Mouse (Mus musculus) thymus, adult 2 months (tissue): ENCODE data around the gene Mpp2. TPM values are rescaled to one million over a fixed set of nuclear protein-coding genes. Genes with fewer than 3 reads are reported as not detected.

Experiments
- DNase-seq: peaks from one replicate; pipeline ENCODE4 v3.0.0; 2021
- H3K27ac ChIP-seq: fragments of 200-500 bp; 2 replicates; pipeline ENCODE4 v1.5.1; 2012; ENCODE audit warnings: low read length, control low read depth; ENCODE audit not compliant: control insufficient read depth, insufficient read depth
- H3K27me3 ChIP-seq: fragments of 200-500 bp; 2 replicates; pipeline ENCODE4 v1.6.1; 2012; ENCODE audit warnings: mild to moderate bottlenecking, low read length, moderate library complexity, mixed read lengths; ENCODE audit not compliant: control insufficient read depth, insufficient read depth
- H3K36me3 ChIP-seq: fragments of 200-500 bp; 2 replicates; pipeline ENCODE4 v1.6.1; 2012; ENCODE audit warnings: mild to moderate bottlenecking, low read length, moderate library complexity; ENCODE audit not compliant: control insufficient read depth, insufficient read depth
- H3K4me1 ChIP-seq: fragments of 200-500 bp; replicated peaks from 2 replicates; pipeline ENCODE4 v1.6.1; 2012; ENCODE audit warnings: low read length; ENCODE audit not compliant: control insufficient read depth, insufficient read depth
- H3K4me3 ChIP-seq: fragments of 200-500 bp; 2 replicates; pipeline ENCODE4 v1.5.1; 2012; ENCODE audit warnings: mild to moderate bottlenecking, low read length, control low read depth, moderate library complexity; ENCODE audit not compliant: control insufficient read depth, insufficient read depth
- CTCF ChIP-seq: fragments of 200-500 bp; IDR thresholded peaks from 2 replicates; pipeline ENCODE4 v1.5.1; 2012; ENCODE audit warnings: mild to moderate bottlenecking, control low read depth, low read length, moderate library complexity, borderline replicate concordance; ENCODE audit not compliant: control insufficient read depth, poor library complexity, insufficient read depth; ENCODE audit errors: extremely low read depth
- POLR2A ChIP-seq: fragments of 200-500 bp; IDR thresholded peaks from 2 replicates; pipeline ENCODE4 v1.6.1; 2012; ENCODE audit warnings: mild to moderate bottlenecking, low read length, control low read depth, moderate library complexity; ENCODE audit not compliant: control insufficient read depth, poor library complexity, insufficient read depth; ENCODE audit errors: extremely low read depth
- WGBS: fragments of 180-500 bp; shearing (Covaris S2); methylation state at CpG from one replicate; pipeline ENCODE4 v1.1.7; 2018; 5-methylcytosine and 5-hydroxymethylcytosine counted together
- polyA plus RNA-seq: library from polyadenylated mRNA; depleted of rRNA; stranded (reverse); fragments of >200 nt; gene quantifications from 2 replicates; pipeline ENCODE4 v1.2.3, GENCODE M21; 2012

Gene Mpp2
- polyA plus RNA-seq, 1 experiment = 3.7 TPM

DNA sequence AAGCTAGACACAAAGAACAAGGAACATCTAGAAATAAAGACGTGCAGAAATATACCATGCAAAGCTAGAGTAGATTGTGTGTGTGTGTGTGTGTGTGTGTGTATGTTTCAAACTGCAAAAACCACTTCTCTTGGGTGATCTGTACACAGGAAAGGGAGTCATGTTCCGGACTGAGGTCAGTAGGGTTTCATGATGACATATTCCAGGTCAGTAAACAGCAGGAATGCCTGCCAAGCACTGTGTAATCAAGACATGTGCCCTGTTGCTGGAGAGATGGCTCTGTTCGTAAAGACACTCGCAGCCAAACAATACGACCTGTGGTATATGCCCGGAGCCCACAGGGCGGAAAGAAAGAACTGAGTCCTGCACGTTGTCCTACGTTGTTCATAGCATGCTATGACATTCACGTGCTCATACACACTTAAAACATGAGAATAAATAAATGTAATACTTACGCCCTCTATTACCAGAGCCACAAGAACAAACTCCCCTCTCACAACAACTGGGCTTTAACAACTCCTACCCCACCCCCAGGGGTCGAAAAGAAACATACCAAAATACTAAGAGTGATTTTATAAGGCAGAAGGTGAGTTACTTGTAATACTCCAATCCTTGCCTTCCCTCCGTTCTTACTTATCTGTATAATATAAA is 48.7 kb downstream of the Mpp2 start:
- Histone ChIP-seq H3K27me3 (no peaks in the 10 kb centered on the region), H3K4me1 (no peaks in the 10 kb centered on the region), H3K27ac (no peak overlapping the region), H3K4me3 (no peak overlapping the region), H3K36me3 (no peaks in the 10 kb centered on the region)
- TF ChIP-seq CTCF (no peak), POLR2A (no peak)
- WGBS = 76% methylated on average over 13 of the region's 13 CpGs
- DNase-seq = no peak

DNA sequence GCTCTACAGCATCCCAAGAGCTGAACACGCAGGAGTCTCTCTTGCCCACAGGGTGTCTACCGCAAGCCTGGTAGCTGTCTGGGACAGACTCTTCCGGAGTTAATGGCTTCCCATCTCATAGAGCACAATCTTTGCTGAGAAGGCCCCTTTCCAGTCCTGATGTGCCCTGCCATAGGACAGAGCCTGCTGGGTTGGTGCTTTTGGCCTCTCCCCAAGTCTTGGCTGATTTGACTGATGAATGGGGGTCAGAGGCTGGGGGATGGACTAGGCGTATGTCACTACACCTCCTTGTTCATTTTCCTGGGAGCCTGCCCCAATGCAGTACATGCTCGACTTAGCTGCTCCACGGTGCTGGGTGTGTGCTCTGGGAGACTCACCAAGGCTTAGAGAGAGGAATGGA is 50.5 kb downstream of the Mpp2 start:
- 90% methylated on average over 6 of the region's 6 CpGs for WGBS
- no peak overlapping the region for H3K4me3 ChIP-seq
- DNase-seq = no peak
- H3K27ac ChIP-seq = no peak overlapping the region
- H3K36me3 ChIP-seq = no peaks in the 10 kb centered on the region
- H3K4me1 ChIP-seq = no peaks in the 10 kb centered on the region
- H3K27me3 ChIP-seq = no peaks in the 10 kb centered on the region
- no peak for TF ChIP-seq POLR2A
- no peak for TF ChIP-seq CTCF

DNA sequence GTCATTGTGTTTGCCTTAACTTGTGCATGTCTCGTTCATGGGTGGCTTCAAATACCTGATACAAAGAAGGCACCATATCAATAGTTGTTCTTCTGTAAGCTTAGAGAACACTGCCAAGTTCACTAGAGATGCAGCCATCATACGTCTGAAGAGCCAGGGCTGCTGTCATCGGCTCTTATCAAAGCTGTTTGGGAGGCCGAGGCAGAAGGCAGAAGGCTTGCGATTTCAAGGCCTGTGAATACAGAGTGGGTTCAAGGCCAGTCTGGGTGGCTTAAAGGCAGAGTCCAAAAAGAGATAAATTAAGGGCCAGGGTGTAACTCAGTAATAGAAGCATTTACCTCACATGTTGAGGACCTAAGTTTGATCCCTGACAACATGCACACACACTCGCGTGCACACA is 52.0 kb downstream of the Mpp2 start:
- TF ChIP-seq POLR2A = no peak
- TF ChIP-seq CTCF = no peak
- Histone ChIP-seq H3K27me3 (no peaks in the 10 kb centered on the region), H3K36me3 (no peaks in the 10 kb centered on the region), H3K4me1 (no peaks in the 10 kb centered on the region), H3K4me3 (no peak overlapping the region), H3K27ac (no peak overlapping the region)
- WGBS = 93% methylated on average over 7 of the region's 7 CpGs
- DNase-seq = no peak

DNA sequence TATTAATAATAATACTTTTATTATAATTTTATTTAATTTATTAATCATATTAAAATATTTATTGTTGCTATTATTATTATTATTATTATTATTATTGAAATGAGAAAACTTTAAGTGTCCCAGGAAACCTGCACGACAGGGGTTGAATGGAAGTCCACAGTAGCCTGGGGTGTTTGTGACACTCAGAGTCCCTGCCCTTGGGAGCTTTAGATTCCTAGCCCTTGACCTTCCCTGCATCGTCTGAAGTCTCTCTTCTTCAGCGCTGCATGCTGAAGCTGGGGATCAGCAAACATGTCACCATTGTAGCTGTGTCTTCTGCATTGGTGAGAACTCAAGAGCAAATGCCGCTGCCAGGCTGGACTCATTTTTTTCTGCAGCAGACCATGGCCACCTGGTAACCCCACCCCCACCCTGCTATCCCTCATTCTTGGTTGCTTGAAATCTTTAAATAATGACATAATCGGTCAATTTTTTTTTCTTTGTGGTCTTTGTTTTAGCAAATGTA is 52.8 kb downstream of the Mpp2 start:
- no peak overlapping the region for H3K27ac ChIP-seq
- H3K27me3 ChIP-seq = no peaks in the 10 kb centered on the region
- no peaks in the 10 kb centered on the region for H3K36me3 ChIP-seq
- no peak overlapping the region for H3K4me3 ChIP-seq
- no peak for TF ChIP-seq CTCF
- no peak for TF ChIP-seq POLR2A
- DNase-seq = no peak
- H3K4me1 ChIP-seq = no peaks in the 10 kb centered on the region
- WGBS = 96% methylated on average over 5 of the region's 5 CpGs

DNA sequence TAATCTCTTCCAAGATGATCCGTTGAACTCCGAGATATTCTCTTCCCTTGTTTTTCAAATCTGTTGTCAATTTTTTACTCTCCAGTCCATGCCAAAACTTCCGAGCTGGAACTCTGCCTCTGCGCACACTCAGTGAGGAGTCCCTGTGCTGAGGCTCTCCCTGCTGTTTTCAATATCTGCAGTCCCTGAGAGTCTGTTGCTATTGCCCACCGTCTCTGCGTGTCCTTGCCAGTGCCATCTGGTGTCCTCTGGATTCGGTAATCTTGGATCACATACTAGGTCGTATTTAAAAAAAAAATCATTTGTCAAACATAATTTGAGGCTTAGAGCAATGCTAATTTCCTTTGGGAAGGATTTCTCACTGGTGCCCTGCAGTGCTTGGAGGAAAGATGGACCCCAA is 53.4 kb downstream of the Mpp2 start:
- TF ChIP-seq POLR2A (no peak), CTCF (no peak)
- H3K27ac ChIP-seq = no peak overlapping the region
- no peak overlapping the region for H3K4me3 ChIP-seq
- DNase-seq = no peak
- 94% methylated on average over 8 of the region's 8 CpGs for WGBS
- no peaks in the 10 kb centered on the region for H3K27me3 ChIP-seq
- no peaks in the 10 kb centered on the region for H3K4me1 ChIP-seq
- no peaks in the 10 kb centered on the region for H3K36me3 ChIP-seq

DNA sequence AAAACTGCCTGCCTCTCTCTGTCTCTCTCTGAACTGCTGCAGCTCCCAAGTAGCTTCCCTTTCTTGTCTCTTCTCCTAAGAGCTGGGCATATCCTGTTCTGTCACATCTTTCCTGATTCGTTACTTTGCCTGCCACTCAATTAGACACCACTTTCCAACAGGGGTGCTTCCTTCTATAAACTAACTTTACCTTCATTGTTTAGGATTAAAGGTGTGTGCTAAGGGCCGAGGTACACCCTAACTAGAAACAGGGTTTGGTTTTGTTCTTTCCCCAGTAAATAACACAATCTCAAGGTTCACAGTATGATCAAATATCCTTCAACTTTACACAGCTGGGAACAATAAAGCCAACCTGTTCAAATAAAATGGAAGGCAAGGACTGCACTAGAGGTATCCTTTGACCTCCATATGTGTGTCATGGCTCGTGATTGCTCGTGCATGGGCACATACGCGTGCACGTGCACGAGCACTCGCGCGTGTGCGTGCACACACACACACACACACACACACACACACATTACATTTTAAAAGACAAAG is 55.2 kb downstream of the Mpp2 start:
- no peak for TF ChIP-seq CTCF
- no peak for TF ChIP-seq POLR2A
- H3K27me3 ChIP-seq = no peaks in the 10 kb centered on the region; the same call in 1 of the 2 replicates
- no peaks in the 10 kb centered on the region for H3K4me1 ChIP-seq
- no peak overlapping the region for H3K27ac ChIP-seq
- H3K36me3 ChIP-seq = no peaks in the 10 kb centered on the region
- H3K4me3 ChIP-seq = no peak overlapping the region
- 94% methylated on average over 12 of the region's 12 CpGs for WGBS
- no peak for DNase-seq
